Mouse (Mus musculus) spleen, adult 2 months (tissue): ENCODE results near the gene Slc3a2. TPM values are rescaled to one million over a fixed set of nuclear protein-coding genes. Genes with fewer than 3 reads are reported as not detected.

ENCODE experiments used
- DNase-seq, 2 experiments: peaks; one replicate each; pipeline versions ENCODE4 v3.0.0 to v3.0.0-alpha.2; 2012 to 2021; ENCODE audit warnings: low spot score in 2 of 2, low read depth in 1 of 2
- H3K27ac ChIP-seq: fragments of 200-500 bp; 2 replicates; pipeline ENCODE4 v1.5.1; 2012; ENCODE audit warnings: low read length, inconsistent platforms; ENCODE audit not compliant: insufficient read depth
- H3K27me3 ChIP-seq: fragments of 200-500 bp; 2 replicates; pipeline ENCODE4 v1.6.1; 2012; ENCODE audit warnings: mild to moderate bottlenecking, moderate library complexity, low read length, inconsistent platforms; ENCODE audit not compliant: control insufficient read depth, insufficient read depth
- H3K36me3 ChIP-seq: fragments of 200-500 bp; 2 replicates; pipeline ENCODE4 v1.6.1; 2012; ENCODE audit warnings: mild to moderate bottlenecking, low read length, inconsistent platforms; ENCODE audit not compliant: control insufficient read depth, insufficient read depth
- H3K4me1 ChIP-seq: fragments of 200-500 bp; 2 replicates; pipeline ENCODE4 v1.6.1; 2011; ENCODE audit warnings: inconsistent platforms; ENCODE audit not compliant: control insufficient read depth, insufficient read depth, insufficient read length
- H3K4me3 ChIP-seq: fragments of 200-500 bp; 2 replicates; pipeline ENCODE4 v1.5.1; 2011; ENCODE audit warnings: mild to moderate bottlenecking, inconsistent platforms; ENCODE audit not compliant: insufficient read depth, insufficient read length; ENCODE audit errors: extremely low read depth
- CTCF ChIP-seq: fragments of 200-500 bp; IDR thresholded peaks from 2 replicates; pipeline ENCODE4 v1.5.1; 2011; ENCODE audit warnings: mild to moderate bottlenecking, inconsistent platforms; ENCODE audit not compliant: insufficient read depth, insufficient read length, insufficient replicate concordance; ENCODE audit errors: extremely low read depth
- POLR2A ChIP-seq: fragments of 200-500 bp; IDR thresholded peaks from 2 replicates; pipeline ENCODE4 v1.6.1; 2011; ENCODE audit warnings: low read depth, low read length, inconsistent platforms
- WGBS: fragments of 180-500 bp; shearing (Covaris S2); methylation state at CpG from one replicate; pipeline ENCODE4 v1.1.7; 2018; 5-methylcytosine and 5-hydroxymethylcytosine counted together
- polyA plus RNA-seq: library from polyadenylated mRNA; depleted of rRNA; stranded (reverse); fragments of >200 nt; gene quantifications from 2 replicates; pipeline ENCODE4 v1.2.3, GENCODE M21; 2012

The Slc3a2 gene
- polyA plus RNA-seq, 1 experiment = 122 TPM

DNA sequence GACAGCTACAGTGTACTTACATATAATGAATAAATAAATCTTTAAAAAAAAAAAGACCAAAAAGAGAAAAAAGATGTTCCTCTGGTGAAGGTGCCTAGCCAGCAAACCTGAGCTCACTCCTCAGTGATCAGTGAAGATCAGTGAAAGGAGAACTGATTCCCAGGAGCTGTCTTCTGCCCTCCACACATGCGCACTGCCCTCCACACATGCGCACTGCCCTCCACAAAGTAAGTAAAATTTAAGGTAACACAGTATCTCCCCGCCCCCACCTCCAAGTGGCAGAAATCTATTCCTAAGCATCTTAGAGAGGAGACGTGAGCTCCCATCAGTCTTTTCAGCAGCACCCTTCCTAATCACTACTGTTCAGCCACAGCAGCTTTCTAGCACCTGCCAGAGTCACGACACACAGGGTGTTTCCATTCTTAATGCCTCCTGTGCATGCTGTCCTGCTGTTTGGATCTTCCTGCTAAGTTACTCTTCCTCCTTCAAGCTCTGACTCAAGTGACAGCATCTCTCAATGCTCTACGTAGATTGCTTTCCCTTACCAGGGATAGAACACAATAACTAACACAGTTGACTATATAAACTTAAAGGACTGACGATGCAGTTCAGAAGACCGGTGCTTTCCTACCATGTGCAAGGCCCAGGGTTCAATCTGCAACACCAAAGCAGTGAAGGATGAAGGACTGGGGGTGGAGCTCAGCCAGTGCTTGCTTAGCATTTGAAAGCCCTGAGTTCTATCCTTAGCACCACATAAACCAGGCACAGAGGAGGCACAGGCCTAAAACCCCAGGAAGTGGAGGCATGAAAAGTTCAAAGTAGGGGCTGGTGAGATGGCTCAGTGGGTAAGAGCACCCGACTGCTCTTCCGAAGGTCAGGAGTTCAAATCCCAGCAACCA lies 7.1 kb downstream of the Slc3a2 start:
- Histone ChIP-seq H3K27me3 (no peaks in the 10 kb centered on the region), H3K36me3 (peaks cover 3% of the 10 kb centered on the region; the same call in 1 of the 2 replicates), H3K4me3 (no peak overlapping the region), H3K27ac (peak overlapping the region; percentile 6; the same call in 1 of the 2 replicates), H3K4me1 (peaks cover 4% of the 10 kb centered on the region; the same call in 1 of the 2 replicates)
- 85% methylated on average over 10 of the region's 10 CpGs for WGBS
- no peak for DNase-seq
- TF ChIP-seq CTCF (no peak), POLR2A (no peak)

DNA sequence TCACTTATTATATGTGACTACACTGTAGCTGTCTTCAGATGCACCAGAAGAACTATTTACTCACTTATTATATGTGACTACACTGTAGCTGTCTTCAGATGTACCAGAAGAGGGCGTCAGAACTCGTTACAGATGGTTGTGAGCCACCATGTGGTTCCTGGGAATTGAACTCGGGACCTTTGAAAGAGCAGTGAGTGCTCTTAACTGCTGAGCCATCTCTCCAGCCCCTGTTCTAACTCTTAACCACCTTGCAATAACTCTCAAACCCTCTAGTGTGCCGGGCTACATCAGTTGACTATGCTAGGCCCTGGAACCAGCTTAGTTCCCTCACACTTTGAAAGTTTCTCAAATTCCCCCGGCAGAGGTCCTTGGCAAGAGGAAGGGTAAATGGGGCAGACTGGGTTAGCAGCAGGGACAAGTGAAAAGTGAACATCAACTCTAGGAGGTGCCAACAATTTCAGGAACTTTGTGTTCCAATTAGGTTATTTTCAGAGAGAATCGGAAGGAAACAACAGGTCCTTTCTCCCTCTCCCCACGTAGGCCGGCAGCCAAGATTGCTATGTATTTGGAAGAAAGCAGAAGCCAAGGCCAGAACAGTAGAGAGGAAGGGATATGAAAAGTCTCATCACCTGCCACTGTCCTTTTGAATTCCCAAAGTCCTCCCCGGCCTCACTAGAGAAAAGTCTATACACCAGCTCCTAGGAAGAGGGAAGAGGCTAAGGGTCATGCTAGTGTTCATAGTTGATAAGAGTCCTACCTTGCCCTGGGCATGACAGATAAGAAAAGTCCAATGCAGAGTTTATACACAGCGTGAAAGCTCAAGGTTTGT lies 8.3 kb downstream of the Slc3a2 start:
- Histone ChIP-seq H3K27ac (no peak overlapping the region), H3K36me3 (peaks cover 10% of the 10 kb centered on the region), H3K4me1 (peaks cover 6% of the 10 kb centered on the region; the same call in 1 of the 2 replicates), H3K27me3 (no peaks in the 10 kb centered on the region), H3K4me3 (no peak overlapping the region)
- WGBS = 77% methylated on average over 10 of the region's 10 CpGs
- no peak for TF ChIP-seq CTCF
- no peak for TF ChIP-seq POLR2A
- DNase-seq = no peak

DNA sequence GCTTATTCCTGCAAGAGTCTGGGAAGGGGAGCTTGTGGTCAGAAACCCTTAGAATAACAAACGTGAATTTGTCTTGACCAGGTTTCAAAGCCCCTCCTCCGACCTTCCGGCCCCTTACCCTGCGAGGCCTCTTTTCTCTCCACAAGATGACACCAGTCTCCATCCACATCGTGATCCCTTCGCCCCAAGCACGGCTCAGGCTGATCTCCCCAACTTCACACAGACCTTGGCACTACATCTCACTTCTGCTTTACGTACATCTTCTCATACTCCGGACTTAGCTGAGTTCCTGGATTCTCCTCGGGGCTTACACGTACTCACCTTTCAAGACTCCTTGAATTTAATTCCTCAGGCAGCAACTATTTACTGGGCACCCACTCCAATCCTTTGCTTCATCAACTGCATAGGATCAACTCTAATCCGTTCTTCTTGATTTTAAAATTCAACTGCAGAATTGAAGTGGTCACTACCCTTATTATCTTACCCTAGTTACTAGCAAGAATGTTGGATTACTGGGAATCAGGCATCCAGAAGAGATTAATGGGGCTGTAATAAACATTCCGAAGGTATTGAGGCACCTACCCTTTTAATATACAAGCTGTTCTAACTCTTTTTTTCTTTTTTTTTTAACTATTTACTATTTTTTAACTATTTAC lies 9.0 kb downstream of the Slc3a2 start:
- Histone ChIP-seq H3K27ac (peak overlapping the region; percentile 89), H3K4me3 (peak overlapping the region; percentile 92), H3K27me3 (no peaks in the 10 kb centered on the region), H3K36me3 (peaks cover 17% of the 10 kb centered on the region), H3K4me1 (peaks cover 6% of the 10 kb centered on the region; the same call in 1 of the 2 replicates)
- no peak for TF ChIP-seq CTCF
- no peak for TF ChIP-seq POLR2A
- DNase-seq = no peak
- WGBS = 11% methylated on average over 13 of the region's 13 CpGs

DNA sequence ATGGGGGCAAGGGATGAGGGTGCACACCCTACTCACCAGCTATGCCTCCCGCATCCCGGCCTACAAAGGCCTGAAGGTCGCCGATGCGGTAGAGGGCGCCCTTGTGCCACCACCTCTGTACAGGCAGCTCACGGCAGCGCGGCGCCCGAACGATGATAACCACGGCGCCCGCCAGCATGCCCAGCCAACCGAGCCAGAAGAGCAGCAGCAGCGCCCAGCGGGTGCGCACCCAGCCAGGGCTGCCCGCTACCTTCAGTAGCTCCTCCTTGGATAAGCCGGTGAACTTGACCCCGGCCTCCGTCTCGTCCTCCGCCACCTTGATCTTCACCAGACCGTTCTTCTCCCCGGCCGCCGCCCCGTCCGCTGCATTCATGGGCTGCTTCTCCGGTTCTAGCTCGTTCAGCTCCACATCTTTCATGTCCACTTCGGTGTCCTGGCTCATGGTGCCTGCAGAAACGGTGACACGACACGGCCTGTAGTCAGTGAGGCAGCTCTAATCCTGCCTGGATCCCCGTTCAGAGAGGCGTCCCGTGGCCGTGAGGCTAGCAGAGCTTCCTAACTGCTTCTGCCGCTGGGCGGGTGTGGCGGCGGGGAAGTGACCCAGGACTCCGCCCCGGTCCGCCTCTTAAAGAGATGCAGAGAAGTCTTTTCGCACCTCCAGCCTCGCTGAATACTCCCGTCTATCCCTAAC lies 9.7 kb downstream of the Slc3a2 start:
- WGBS = under 1% methylated on average over 51 of the region's 51 CpGs
- H3K4me1 ChIP-seq = peaks cover 6% of the 10 kb centered on the region; the same call in 1 of the 2 replicates
- H3K27me3 ChIP-seq = no peaks in the 10 kb centered on the region
- DNase-seq = peak; percentile 77 to 96
- peak overlapping the region; percentile 89 for H3K27ac ChIP-seq
- TF ChIP-seq POLR2A = peak; percentile 98
- TF ChIP-seq CTCF = peak; percentile 75; the same call in 1 of the 2 replicates
- H3K36me3 ChIP-seq = peaks cover 23% of the 10 kb centered on the region
- peak overlapping the region; percentile 92 for H3K4me3 ChIP-seq

DNA sequence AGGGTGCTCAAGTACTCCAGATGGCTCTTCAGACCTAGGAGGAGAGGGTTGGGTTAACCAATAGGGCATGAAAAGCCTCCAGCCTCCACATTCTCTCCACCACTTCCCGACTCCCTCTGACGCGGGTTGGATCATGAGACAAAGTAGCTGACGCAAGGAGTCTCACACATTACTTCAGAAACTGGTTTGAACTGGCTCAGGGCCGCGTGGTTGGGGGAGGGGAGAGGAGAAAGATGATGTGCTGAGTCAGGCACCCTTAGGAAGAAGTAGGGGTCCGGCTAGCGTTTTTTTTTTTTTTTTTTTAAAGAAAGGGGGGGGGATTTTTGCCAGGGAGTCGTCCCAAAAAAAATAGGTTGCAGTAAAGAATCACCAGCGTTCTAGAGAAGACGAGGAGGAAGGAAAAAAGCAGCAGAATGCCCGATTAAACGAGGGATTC lies 10.3 kb downstream of the Slc3a2 start:
- Histone ChIP-seq H3K4me1 (peaks cover 6% of the 10 kb centered on the region; the same call in 1 of the 2 replicates), H3K4me3 (peak overlapping the region; percentile 92), H3K36me3 (peaks cover 28% of the 10 kb centered on the region), H3K27me3 (no peaks in the 10 kb centered on the region), H3K27ac (peak overlapping the region; percentile 89)
- no peak for TF ChIP-seq POLR2A
- no peak for TF ChIP-seq CTCF
- DNase-seq = peak; percentile 44 to 73
- WGBS = under 1% methylated on average over 13 of the region's 13 CpGs
